Mouse (Mus musculus): Measurements from ENCODE around the gene Acad11. TPM values are rescaled to one million over a fixed set of nuclear protein-coding genes. Genes with fewer than 3 reads are reported as not detected.

Gene Acad11
- polyA plus RNA-seq, 1 experiment from 2014 or later = 6.8 TPM

DNA sequence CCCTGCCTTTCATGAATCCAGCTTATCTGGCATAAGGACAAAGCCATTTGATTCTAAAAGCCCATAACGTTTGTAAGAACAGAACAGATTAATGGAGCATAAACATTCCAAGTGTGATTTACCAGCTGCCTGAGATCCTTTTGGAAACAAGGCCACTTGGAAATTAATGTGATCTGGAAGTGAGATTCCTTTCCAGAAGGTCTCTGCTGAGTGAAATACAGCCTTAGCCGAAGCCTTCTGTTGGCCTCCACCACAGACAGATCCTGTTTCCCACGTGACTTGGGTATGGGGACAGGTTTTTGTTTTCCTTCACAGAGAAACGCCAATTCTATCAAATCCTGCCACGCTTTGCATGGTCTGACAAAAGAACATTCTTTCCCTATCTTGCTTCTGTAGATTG lies 60.4 kb downstream of the Acad11 start:
- no peak overlapping the region for H3K4me2 ChIP-seq
- ATAC-seq (replicated peaks) = no peak
- H3K9me3 ChIP-seq = no peaks in the 10 kb centered on the region
- H3K4me1 ChIP-seq = peaks cover 7% of the 10 kb centered on the region; the same call in 1 of the 2 replicates
- no peaks in the 10 kb centered on the region for H3K27me3 ChIP-seq (replicated peaks)
- H3K4me3 ChIP-seq = no peak overlapping the region
- no peaks in the 10 kb centered on the region for H3K36me3 ChIP-seq (replicated peaks)
- 0 out of 2 replicates have a peak overlapping the region, but pooled peaks have one; percentile 4 for H3K27ac ChIP-seq
- 30% methylated on average over 5 of the region's 5 CpGs for WGBS
- no peak overlapping the region for H3K9ac ChIP-seq

DNA sequence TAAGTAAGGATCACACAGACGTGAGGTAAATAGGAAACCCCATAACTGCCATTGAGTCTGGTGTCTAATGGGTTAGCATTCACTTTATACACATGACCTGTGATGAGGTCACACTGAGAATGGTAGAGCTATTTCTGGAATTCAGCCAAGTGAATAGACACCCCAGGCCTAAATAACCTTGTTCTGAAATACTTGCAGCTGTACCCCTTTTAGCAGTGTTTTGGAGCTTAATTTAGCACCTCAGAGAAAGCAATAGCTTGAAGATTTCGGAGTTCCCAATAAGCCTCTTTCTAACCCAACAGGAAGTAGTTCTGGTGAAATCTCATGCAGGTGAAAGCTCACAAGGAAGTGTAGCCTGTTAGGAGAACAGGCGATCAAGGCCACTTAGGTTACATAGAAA lies 63.7 kb downstream of the Acad11 start, which contains the start of gene Ackr4:
Gene Ackr4 (minus strand): TSS at position 101 of the 400 bp plus-strand sequence.
- Histone ChIP-seq H3K9me3 (no peaks in the 10 kb centered on the region), H3K27ac (peak within 1 kb of the TSS; percentile 60), H3K36me3 (replicated peaks) (no peaks in the 10 kb centered on the region), H3K4me1 (peaks cover 9% of the 10 kb centered on the region; the same call in 1 of the 2 replicates), H3K9ac (no peak within 1 kb of the TSS), H3K27me3 (replicated peaks) (no peaks in the 10 kb centered on the region), H3K4me2 (no peak within 1 kb of the TSS), H3K4me3 (no peak within 1 kb of the TSS)
- WGBS = 74% methylated on average over 3 of the region's 3 CpGs
- no peak for ATAC-seq (replicated peaks)

DNA sequence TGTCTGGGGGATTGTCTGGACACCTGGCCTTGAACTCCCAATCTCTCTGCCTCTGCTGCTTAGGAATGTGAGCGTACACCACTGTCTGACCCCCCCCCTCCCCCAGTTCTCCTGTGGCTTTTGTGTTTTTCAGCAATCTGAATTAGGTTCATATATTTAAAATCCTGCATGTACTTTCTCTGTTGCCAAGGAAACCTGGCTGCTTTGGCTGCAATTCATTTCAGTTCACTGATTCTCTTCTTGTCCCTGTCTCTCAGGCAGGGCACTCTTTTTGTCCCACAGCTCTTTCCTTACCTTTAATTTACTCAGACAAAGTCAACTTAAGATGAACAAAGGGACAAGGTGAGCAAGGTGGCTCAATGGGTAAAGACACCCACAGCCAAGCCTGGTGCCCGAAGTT lies 64.9 kb downstream of the Acad11 start:
- H3K36me3 ChIP-seq (replicated peaks) = no peaks in the 10 kb centered on the region
- H3K4me3 ChIP-seq = no peak overlapping the region
- no peak overlapping the region for H3K9ac ChIP-seq
- no peaks in the 10 kb centered on the region for H3K27me3 ChIP-seq (replicated peaks)
- H3K9me3 ChIP-seq = no peaks in the 10 kb centered on the region
- H3K27ac ChIP-seq = peak overlapping the region; percentile 60
- ATAC-seq (replicated peaks) = 0 out of 2 replicates have a peak, but pooled peaks have one; percentile 4
- WGBS = 31% methylated on average over 2 of the region's 2 CpGs
- H3K4me2 ChIP-seq = no peak overlapping the region
- peaks cover 9% of the 10 kb centered on the region; the same call in 1 of the 2 replicates for H3K4me1 ChIP-seq

DNA sequence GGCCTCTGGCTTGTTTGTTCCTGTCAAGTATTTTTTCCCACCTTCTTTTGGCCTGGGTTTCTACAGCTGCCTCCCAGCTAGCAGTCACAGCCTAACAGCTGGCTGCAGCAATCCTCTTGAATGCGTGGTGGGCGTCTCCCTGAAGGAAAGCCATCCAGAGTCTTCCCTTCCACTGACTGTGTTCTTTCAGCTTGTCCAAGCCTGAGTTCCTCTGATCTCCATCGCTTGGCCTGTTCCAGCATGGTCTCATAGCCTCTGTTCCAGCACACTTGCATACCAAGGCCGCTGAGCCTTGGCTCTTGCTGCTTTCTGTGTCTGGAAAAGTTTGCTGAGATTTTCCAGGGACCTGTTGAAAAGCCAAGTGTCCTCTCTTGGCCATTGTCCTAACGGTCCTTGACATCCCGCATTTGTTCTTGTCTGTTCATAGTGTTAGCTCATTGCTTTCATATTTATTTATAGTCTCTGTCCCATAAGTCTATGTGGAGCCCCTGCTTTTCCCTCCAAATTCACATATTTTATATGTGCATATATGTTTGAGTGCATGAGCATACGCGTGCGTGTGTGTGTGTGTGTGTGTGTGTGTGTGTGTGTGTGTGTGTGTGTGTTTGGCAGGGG lies 67.1 kb downstream of the Acad11 start:
- H3K4me3 ChIP-seq = no peak overlapping the region
- no peak overlapping the region for H3K9ac ChIP-seq
- H3K4me1 ChIP-seq = peaks cover 9% of the 10 kb centered on the region; the same call in 1 of the 2 replicates
- H3K27me3 ChIP-seq (replicated peaks) = no peaks in the 10 kb centered on the region
- no peak overlapping the region for H3K27ac ChIP-seq
- ATAC-seq (replicated peaks) = no peak
- H3K36me3 ChIP-seq (replicated peaks) = no peaks in the 10 kb centered on the region
- 90% methylated on average over 9 of the region's 9 CpGs for WGBS
- H3K4me2 ChIP-seq = no peak overlapping the region
- H3K9me3 ChIP-seq = no peaks in the 10 kb centered on the region

DNA sequence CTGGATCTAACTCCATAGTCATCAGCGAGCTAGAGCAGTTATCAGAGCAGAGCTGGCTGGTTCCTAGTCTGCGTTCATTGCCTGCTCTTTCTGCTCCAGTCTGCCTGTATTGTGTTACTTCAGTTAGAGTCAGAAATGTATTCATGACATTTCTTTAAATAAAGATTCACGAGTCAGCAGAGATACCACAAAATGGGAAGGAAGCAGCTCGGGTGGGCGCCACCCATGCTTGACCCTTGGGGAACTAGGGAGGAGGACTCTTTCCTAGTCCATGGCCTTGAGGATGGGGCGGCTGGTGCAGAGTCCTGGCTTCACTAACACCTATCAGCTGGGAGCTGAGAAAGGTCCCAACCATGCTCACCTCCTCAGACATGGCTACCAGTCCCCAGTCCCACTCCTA lies 77.2 kb downstream of the Acad11 start:
- Histone ChIP-seq H3K9ac (no peak overlapping the region), H3K36me3 (replicated peaks) (no peaks in the 10 kb centered on the region), H3K27me3 (replicated peaks) (no peaks in the 10 kb centered on the region), H3K27ac (no peak overlapping the region), H3K9me3 (no peaks in the 10 kb centered on the region), H3K4me1 (no peaks in the 10 kb centered on the region), H3K4me2 (no peak overlapping the region), H3K4me3 (no peak overlapping the region)
- WGBS = 88% methylated on average over 6 of the region's 6 CpGs
- no peak for ATAC-seq (replicated peaks)

DNA sequence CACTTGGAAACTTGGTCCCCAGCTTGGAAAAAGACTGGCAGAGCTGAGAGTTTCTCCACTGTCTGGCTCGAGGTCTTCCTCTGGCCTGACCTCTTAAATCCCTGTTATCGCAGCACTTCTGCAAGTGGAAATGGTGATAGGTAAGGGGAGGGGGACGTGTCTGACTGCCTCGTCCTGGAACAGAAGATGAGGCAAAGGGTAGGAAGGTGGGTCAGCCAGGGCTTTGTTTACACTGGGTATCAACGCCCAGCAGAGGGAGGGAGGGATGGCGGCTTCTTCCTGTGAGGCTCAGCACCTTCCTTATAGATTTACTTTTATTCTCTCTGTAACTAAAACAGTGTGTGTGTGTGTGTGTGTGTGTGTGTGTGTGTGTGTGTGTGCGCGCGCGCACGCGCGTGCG lies 79.6 kb downstream of the Acad11 start:
- Histone ChIP-seq H3K9ac (no peak overlapping the region), H3K4me3 (no peak overlapping the region), H3K36me3 (replicated peaks) (no peaks in the 10 kb centered on the region), H3K9me3 (no peaks in the 10 kb centered on the region), H3K4me1 (no peaks in the 10 kb centered on the region), H3K27me3 (replicated peaks) (no peaks in the 10 kb centered on the region), H3K27ac (no peak overlapping the region), H3K4me2 (no peak overlapping the region)
- no peak for ATAC-seq (replicated peaks)
- 89% methylated on average over 14 of the region's 14 CpGs for WGBS

DNA sequence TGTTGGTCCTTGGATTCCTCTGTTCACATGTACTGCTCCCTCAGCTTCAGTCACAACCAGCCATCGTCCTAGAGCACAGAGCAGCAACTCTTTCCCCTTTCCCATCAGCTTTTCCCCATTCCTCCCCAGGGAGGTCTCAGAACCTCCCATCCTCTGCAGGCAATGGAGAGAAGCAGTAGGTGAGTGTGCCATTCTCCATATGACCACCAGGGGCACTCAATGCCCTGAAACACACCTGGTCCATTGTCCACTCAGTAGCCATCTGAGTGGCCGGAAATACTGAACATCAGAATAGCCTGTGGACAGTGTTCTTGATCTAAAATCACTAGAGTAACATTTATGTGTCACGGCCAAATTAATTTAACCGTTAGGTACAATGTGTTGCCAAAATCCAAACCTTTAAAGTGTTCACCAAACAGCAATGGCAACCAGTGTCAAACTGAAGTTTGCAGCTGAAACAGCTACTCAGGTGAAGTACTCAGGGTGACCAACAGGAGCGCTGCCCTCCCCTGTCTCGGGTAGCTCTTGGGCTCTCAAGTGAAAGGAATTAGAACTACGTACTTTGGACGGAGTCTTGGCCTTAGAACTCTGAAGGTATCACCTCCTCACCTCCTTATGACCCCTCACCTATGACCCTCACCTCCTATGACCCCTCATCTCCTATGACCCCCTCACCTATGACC lies 81.3 kb downstream of the Acad11 start:
- Histone ChIP-seq H3K27ac (no peak overlapping the region), H3K9me3 (no peaks in the 10 kb centered on the region), H3K4me3 (no peak overlapping the region), H3K9ac (no peak overlapping the region), H3K36me3 (replicated peaks) (no peaks in the 10 kb centered on the region), H3K27me3 (replicated peaks) (no peaks in the 10 kb centered on the region), H3K4me2 (no peak overlapping the region), H3K4me1 (no peaks in the 10 kb centered on the region)
- WGBS = 85% methylated on average over 8 of the region's 8 CpGs
- no peak for ATAC-seq (replicated peaks)

DNA sequence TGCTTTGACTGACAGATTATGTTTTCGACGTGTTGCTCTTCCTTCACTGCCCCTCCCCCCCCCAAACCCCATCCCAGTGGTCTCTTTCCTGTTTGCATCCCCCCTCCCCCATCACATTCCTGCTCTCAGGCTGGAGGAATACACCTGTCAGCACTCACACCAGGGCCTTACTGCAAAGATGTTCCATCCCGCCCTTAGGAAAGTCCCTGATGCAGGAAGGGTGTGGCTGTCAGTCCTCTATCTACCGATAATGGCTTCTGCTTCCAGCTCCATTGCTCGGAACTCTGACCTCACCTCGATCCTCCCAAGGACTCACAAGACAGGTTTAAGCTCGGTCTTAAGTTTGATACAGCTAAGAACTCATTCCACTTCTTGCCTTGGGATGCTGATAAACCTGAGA lies 83.5 kb downstream of the Acad11 start:
- H3K27ac ChIP-seq = no peak overlapping the region
- H3K27me3 ChIP-seq (replicated peaks) = no peaks in the 10 kb centered on the region
- no peaks in the 10 kb centered on the region for H3K4me1 ChIP-seq
- no peak overlapping the region for H3K4me2 ChIP-seq
- 86% methylated on average over 7 of the region's 7 CpGs for WGBS
- no peak overlapping the region for H3K4me3 ChIP-seq
- no peak overlapping the region for H3K9ac ChIP-seq
- H3K36me3 ChIP-seq (replicated peaks) = peaks cover 16% of the 10 kb centered on the region
- ATAC-seq (replicated peaks) = no peak
- no peaks in the 10 kb centered on the region for H3K9me3 ChIP-seq

DNA sequence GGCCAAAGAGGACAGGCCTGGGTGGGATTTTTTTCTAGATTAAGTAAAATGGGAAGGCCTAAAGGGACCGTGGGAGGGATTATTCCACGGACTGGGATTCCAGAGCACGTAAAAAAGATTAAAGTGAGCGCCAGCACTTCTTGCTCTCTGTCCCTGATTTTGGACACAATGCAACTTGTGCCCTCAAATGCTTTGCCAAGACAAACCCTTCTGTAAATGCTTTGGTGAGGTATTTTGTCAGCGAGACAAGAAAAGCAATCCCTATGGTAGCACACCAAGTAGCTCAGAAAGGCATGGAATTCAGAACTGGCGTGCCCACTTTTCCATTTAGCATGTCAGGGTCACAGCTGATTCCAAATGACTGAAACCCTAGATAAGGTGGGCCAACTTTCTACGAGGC lies 85.8 kb downstream of the Acad11 start:
- H3K9ac ChIP-seq = no peak overlapping the region
- no peak overlapping the region for H3K4me3 ChIP-seq
- no peak overlapping the region for H3K27ac ChIP-seq
- no peak for ATAC-seq (replicated peaks)
- no peak overlapping the region for H3K4me2 ChIP-seq
- H3K27me3 ChIP-seq (replicated peaks) = no peaks in the 10 kb centered on the region
- WGBS = 92% methylated on average over 7 of the region's 7 CpGs
- H3K36me3 ChIP-seq (replicated peaks) = peaks cover 36% of the 10 kb centered on the region
- H3K4me1 ChIP-seq = no peaks in the 10 kb centered on the region
- no peaks in the 10 kb centered on the region for H3K9me3 ChIP-seq

DNA sequence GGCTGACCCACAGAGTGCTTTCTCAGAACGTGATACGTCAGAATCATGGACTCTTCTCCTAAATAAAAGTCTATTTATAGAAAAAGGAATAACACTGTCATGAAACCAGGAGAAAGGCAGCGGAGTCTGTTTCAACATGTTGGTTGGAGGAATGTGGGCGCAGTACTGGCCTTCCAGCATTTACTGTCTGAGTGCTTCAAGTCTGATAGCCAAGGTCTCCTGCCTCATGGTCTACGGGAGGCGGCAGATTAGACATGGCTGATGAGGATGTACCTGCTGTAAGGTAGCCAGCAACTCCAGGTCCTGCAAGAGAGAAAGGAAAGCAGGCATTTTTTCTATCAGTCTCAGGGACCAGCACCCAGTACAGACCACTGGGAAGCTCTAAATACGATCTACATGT lies 88.9 kb downstream of the Acad11 start:
- Histone ChIP-seq H3K4me1 (no peaks in the 10 kb centered on the region), H3K27ac (no peak overlapping the region), H3K4me2 (no peak overlapping the region), H3K36me3 (replicated peaks) (peaks cover 60% of the 10 kb centered on the region), H3K9me3 (no peaks in the 10 kb centered on the region), H3K9ac (no peak overlapping the region), H3K4me3 (no peak overlapping the region), H3K27me3 (replicated peaks) (no peaks in the 10 kb centered on the region)
- 97% methylated on average over 7 of the region's 7 CpGs for WGBS
- no peak for ATAC-seq (replicated peaks)

DNA sequence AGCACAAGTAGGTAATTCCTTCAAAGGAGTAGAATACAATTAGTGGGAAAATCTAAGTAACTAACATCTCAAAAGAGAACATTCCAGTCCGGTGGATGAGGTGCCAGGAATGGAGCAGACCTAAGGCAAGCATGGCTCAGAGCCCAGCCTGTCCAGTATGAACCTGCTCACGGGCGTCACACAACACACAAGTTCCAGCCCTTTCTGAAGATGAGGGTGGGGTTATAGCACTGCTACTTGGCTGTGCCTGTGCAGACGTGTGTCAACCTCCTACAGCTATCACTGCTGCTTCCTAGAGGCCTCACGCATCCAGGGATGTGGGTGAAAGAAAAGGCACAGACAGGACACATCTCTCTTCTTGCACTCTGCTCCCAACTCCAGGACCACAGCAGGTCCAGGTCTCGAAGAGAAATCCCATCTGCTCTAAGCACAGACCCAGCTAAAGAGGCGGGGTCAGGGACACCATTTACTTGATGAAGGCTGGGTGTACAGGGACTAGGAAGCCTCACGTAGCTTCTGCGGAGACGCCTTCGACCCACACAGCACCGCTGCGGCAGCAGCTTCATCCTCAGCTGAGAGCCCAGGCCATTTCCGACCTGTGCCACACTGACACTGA lies 92.0 kb downstream of the Acad11 start:
- Histone ChIP-seq H3K27ac (no peak overlapping the region), H3K9ac (no peak overlapping the region), H3K4me3 (no peak overlapping the region), H3K27me3 (replicated peaks) (no peaks in the 10 kb centered on the region), H3K4me2 (no peak overlapping the region), H3K9me3 (no peaks in the 10 kb centered on the region), H3K36me3 (replicated peaks) (peaks cover 75% of the 10 kb centered on the region), H3K4me1 (no peaks in the 10 kb centered on the region)
- ATAC-seq (replicated peaks) = no peak
- 97% methylated on average over 14 of the region's 14 CpGs for WGBS

DNA sequence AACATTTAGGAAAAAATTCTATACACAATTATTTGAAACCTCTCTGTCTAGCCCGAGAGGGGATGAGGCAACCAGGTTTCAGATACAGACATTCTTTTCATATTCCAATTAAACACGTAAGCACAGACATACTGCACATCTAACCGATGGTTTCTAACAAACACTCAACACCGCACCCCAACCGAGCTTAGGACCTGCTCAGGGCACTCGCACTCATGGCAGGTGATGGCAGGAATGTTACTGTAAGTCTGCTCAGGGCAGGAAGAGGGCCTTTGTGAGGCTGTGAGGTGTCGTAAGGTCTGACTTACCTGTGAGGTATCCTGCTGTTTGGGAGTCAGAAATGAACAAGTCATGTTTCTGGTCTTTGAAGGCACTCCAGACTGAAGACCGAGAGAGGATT lies 93.3 kb downstream of the Acad11 start:
- Histone ChIP-seq H3K4me3 (no peak overlapping the region), H3K4me1 (no peaks in the 10 kb centered on the region), H3K36me3 (replicated peaks) (peaks cover 78% of the 10 kb centered on the region), H3K4me2 (no peak overlapping the region), H3K9ac (no peak overlapping the region), H3K27ac (no peak overlapping the region), H3K27me3 (replicated peaks) (no peaks in the 10 kb centered on the region), H3K9me3 (no peaks in the 10 kb centered on the region)
- 96% methylated on average over 8 of the region's 8 CpGs for WGBS
- no peak for ATAC-seq (replicated peaks)
